Mouse (Mus musculus) liver, postnatal 0 days (tissue): Measurements from ENCODE around the gene Itga2b.

Experiments used
- CTCF ChIP-seq: sonication (generic); IDR thresholded peaks from 2 replicates; pipeline ENCODE4 v1.5.1; 2016; ENCODE audit warnings: antibody characterized with exemption, low read depth
- EP300 ChIP-seq: IDR thresholded peaks from 2 replicates; pipeline ENCODE4 v1.6.1; 2016; ENCODE audit warnings: antibody characterized with exemption, low read depth, mild to moderate bottlenecking

GRCm38 (mm10) chr11:102487901-102488300 lies 18.0 kb upstream of the Itga2b start:
- TF ChIP-seq CTCF (no peak), EP300 (no peak)
